Mouse (Mus musculus): ENCODE measurements around the gene C3ar1.
A peak's percentile ranks its signal among the peaks of the same experiment; 100 is the strongest.

C3ar1 gene

DNA sequence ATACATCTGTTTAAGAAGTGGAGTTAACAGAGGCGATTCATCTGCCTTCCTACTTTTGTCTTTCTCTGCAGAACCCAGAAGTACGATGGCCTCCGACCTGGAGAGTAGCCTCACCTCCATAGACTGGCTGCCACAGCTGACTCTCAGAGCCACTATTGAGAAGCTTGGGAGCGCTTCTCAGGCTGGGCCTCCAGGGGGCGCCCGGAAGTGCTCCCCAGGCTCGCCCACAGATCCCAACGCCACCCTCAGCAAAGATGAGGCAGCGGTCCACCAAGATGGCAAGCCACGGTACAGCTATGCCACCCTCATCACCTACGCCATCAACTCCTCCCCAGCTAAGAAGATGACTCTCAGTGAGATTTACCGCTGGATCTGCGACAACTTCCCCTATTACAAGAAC, 27.9 kb downstream of the C3ar1 start:
- no peak for DNase-seq (ENCODE audit: extremely low read depth, low read depth, low spot score)

DNA sequence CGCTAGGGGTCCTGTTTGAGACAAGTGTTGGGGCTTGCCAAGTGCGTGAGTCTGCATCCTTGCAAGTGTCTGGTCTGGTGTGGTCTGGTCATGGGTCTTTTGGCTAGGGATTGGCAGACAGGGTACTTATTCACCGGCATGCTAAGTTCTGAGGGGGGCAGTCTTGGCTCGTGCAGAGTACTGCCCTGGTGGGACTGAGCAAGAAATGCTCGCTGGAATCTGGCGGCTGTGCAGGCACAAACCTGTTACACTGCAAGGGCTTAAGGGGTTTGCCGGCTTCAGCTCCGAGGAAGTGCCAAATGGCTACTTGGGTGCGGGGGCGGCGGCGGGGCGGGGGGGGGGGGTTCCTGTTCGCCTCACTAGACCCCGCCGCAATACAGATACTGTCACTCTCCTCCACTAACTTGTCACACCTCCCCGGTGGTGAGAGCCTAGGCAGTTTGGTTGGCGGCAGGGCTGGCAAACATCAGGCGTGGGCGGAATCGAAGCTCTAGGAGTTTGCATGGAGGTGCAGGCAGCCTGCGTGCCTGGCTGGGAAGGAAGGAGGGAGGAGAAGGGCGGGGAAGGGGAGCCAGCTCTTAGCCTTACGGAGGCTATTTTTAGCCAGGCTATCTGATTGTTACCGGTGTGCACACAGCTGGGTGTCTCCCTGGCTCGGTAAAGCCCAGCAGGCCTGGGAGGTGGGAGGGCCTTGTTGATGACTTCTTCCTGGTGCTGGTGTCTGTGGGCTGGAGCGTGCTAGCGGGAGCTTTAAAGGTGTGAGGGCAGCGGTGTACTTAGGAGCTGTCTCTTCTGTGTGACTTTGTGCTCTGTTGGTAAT, 29.8 kb downstream of the C3ar1 start:
- peak; percentile 86 for DNase-seq (ENCODE audit: extremely low read depth, low read depth, low spot score)

DNA sequence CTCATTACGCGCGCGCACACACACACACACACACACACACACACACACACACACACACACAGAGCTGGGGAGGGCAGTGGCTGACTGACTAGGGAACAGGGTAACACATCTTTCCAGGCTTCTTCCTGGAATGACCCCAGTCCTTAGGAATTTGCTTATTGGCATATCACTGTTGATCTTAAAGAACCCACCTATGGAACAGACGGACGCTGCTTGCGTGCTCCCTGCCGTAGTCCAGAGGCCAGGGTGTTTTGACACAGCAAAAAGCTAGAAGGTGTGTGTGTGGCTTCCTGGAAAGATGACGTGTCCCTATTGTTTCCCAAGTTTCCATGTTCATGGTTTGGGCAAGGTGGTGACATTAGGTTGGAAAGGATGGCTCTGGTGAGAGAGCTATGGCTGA, 30.8 kb downstream of the C3ar1 start:
- DNase-seq (ENCODE audit: extremely low read depth, low read depth, low spot score): no peak

DNA sequence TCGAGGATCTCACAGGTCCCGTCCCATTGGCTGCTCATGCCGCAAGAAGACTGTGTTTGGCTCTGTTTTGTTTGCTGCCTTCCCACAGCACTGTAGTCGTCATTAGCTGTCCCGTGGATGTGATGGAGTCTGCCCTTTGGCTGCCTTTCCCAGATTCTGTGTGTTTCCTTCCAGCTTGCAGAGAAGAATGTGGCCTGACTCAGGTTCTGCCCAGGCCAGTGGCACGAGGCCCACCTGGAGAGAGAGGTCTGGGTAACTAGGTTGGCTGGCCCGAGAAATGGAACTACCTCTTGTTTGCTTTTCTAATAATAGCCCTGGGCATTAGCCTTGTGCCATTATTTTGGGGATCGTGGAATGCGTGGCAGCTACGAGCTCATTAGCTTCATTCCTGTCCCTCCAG, 31.9 kb downstream of the C3ar1 start:
- DNase-seq (ENCODE audit: extremely low read depth, low read depth, low spot score): no peak

DNA sequence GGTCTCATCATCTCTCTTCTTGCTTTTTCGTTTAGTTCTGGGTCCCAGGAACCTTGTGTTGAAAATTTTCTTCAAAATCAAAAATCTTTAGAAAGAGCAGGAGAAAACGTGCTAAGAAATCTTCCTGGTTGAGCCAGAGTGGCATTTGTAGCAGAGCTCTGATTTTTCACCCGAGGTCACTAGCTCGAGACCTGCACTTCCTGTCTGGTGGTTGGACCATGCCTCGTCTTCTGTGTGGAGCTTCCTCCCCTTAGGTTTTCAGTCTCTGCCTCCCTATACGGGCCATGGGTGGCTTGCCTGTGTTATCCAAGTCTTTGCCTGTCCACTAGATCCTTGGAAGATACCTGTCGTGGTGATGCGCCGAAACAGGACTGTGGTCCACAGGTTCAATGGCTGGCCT, 34.1 kb downstream of the C3ar1 start:
- DNase-seq (ENCODE audit: extremely low read depth, low read depth, low spot score): no peak

DNA sequence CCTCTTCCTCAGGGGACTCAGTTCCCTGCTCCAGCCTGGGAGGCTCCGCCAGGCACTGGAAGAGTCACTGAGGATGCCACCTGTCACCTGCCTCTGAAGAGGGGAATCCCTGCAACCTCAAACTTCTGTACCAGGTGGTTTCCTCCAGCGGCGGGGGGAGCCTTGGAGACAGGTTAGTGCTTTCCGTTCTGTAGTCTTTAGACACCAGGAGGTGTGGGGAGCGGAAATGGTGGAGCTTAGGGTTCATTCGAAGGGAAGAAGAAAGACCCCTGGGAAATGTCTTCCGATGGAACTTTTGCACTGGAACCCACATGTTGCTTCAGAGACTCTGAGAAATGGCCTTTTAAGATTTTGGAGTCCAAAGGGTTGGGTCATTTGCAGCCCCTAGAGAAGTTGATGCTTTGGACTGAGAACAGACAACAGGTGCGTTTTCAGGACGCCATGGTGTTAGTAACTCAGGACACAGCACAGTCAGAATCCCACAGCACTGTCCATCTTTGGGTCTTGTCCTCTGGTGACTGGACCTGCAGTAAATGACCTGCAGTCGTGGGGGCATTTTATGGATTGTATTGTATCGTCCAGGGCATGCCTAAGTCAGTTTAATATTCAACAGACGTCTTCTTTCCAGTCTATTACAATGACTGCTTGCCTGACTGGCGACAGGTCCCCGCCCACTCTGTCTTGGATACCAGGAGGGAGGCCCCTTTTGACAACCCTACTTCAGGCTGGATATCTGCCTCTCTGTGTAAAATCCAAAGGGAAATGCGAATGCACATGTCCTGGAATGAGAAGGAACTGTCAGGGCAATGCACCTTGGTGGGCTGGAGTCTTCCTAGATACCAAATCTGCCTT, 34.9 kb downstream of the C3ar1 start:
- DNase-seq (ENCODE audit: extremely low read depth, low read depth, low spot score): no peak

DNA sequence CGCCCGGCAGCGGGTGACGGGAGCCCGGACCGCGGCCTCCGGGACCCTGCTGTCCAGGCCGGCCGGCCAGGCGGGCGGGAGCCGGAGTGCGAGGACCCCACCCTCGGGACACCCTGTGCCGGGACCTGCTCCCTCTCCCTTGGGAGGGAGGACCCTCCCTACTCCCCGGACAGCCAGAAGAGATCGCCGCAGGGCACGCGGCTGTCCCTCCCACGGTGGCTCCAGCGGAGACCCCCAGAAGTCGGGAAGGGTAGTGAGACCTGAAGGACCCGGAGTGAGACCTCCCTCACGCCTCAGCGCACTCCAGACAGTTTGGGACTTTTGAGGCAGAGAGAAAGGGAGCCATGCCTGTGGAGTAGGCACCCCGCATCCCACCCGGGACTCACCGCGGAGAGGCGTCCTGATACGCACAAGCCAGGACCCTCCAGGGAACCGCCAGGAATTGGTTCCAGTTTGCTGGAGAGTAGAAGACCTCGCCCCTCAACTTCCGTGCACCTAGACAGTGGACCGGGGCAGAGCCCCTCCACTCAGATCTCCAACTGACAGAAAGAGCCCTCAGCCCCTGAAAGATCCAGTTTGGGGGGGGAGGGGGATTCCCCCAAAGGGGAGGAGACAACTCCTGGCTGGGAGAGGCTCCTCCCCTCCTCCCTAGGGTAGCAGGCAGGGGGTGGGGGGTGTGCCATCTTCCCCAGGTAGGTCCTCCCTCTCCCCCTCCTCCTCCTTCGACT, 35.7 kb downstream of the C3ar1 start:
- no peak for DNase-seq (ENCODE audit: extremely low read depth, low read depth, low spot score)

DNA sequence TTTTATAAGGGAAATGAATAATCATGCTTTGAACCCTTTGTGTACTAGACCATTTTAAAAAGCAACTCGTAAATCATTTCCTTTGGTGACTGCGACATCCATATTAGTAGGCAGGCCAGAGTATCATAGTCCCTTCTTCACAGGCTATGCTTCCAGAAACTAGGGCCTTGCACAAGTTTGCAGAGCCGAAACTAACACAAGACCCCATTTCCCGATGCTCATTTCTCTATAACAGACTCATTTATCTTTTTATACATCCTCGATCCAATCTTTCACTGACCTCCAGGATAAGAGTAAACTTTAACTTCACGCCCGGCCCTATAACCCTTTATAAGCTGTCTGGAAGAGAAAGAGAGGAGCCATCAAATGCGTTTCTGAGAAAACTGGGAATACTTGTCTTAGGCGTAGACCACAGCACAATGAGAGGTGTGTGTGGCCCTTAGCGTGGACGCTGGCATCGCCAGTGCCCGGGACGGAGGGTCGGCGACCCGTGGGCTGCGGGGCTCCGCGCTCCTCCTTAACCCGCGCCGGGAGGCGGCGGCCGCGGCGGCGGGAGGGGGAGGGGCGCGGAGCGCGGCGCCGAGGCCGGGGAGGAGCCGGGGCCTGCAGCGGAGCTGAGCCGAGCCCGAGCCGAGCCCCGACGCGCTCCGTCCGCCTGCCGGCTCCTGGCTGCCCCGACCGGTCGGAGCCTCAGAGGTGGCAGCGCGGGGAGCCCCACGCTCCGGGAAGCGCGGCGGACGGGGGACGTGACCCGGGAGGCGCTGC, 36.5 kb downstream of the C3ar1 start, which contains the start of gene Foxj2:
Foxj2 (plus strand) TSS at position 609 of the 765 bp plus-strand sequence.
- no peak for DNase-seq (ENCODE audit: extremely low read depth, low read depth, low spot score)

DNA sequence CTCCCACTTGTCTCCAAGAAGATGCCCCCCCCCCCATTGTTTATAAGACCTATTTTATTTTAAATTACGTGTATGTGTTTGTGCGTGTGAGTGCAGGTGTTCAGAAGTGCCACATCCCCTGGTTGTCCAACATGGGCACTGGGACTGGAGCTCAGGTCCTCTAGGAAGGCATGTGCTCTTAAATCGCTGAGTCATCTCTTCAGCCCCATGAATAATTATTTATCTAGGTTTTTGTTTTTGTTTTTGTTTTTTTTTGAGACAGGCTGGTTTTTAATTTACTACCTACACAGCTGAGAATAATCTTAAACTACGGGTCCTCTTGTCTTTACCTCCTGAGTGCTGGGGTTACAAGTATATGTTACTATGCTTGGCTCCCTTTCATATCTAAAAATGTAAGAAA, 42.3 kb downstream of the C3ar1 start:
- no peak for DNase-seq (ENCODE audit: extremely low read depth, low read depth, low spot score)

DNA sequence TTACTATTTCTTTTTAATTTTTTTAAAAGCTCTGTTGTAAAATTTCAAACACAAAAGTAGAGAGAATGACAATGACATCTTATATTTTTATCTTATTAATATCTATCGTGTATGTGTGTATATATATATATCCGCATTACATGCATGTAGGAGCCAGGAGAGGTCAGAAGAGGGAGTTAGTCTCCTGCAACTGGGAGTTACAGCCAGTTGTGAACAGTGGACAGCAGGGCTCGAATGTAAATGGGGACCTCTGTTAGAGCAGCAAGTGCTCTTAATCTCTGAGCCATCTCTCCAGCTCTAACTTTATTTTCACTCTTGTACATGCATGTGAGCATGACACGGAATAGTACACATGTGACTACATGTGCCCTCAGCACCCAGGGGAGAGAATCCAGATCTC, 43.2 kb downstream of the C3ar1 start:
- DNase-seq (ENCODE audit: extremely low read depth, low read depth, low spot score): no peak

DNA sequence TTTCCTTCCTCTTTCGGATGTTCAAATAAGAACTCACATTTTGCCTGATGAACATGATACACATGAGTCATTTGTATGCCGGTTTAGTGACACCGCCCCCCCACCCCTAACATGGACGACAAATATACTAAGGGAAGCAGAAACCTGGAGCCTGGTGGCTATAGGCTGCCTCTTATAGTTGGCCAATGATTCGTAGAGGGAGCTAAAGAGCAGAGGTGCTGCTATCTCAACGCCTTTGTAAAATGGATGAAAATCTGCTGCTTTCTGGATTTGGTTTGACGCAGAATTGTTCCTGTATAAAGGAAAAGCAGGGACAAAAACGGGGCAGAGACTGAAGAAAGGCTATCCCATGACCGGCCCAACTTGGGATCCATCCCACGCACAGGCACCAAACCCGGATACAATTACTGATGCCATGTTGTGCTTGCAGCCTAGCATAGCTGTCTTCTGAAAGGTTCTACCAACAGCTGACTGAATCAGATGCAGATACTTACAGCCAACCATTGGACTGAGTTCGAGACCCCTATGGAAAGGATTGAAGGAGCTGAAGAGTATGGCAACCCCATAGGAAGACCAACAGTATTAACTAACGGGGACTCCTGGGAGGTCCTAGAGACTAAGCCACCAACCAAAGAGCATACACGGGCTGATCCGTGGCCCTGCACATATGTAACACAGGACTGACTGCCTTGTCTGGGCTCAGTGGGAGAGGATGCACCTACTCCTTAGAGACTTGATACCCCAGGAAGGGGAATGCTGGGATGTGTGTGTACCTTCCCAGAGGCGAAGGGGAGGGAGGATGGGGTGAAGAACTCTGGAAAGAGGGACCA, 44.0 kb downstream of the C3ar1 start:
- no peak for DNase-seq (ENCODE audit: extremely low read depth, low read depth, low spot score)

DNA sequence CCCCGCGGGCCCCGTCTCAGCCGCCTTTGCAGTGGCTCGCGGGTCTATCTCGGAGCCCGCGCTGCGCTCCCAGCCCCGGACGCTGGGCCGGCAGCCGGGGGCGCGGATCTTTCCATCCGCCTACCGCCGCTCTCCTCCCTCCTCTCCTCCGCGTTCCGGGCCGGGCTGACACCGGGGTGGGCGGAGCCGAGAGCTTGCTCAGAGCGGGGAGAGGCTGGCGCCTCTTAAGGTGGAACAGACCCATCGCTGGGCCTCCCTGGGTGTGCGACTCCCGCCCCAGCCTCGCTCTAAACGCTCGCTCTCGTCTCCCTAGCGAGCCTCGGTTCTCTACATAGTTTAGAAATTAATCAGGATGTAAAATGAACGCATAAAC, 44.7 kb downstream of the C3ar1 start:
- no peak for DNase-seq (ENCODE audit: extremely low read depth, low read depth, low spot score)

DNA sequence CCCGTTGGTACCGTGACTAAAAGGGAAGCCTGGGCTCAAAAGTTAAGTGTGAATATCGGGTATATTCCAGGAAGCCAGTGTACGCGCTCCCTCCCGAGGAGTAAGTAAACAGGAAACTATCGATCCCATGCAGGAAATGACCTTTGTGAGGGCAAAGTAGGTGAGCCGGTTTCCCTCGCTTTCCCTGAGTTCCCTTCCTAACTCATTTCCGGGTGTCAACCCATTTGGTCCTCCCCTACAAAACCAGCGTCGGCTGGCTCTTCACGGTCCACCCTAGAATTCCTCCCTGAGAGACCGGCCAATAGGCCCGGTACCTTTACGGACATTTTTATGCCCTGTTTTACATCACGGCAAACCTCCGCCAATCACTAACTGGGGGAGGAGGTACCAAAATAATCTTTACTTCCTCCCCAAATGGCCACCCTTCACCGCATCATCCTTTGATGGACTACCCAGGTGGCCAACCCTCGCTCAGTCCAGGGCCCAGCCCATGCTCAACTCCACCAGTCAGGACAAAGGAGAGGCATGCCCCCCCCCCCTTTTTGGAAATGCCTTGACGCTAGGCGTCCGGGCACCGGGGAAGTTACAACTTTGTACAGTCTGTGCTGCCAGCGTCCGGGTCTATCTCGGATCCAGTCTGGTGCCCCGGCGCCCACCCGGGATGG, 45.2 kb downstream of the C3ar1 start:
- peak; percentile 97 for DNase-seq (ENCODE audit: extremely low read depth, low read depth, low spot score)

DNA sequence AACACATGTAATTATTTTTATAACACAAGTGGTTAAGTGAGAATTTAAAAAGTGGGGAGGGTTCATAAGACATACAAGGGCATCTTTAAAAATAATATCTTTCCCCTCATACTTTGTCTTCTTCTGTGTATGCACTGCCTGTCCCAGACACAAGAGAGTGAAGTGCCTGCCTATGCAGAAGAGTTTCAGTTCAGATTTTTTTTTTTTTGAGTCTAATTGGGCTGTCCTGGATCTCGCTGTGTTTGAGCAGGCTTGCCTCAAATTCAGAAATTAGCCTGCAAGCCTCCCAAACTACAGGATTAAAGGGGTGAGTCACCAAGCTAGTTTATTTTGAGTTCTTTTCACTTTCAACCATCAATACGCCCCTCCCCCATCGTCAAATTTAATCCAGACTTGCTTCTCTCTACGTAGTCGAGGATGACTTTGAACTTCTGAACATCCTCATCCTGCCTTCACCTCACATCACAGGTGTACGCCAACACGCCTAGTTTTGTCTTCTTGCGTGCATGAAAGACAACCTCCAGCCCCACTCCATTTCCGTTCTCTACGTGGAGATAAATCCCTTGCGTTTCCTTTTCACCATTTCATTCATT, 45.8 kb downstream of the C3ar1 start:
- DNase-seq (ENCODE audit: extremely low read depth, low read depth, low spot score): no peak

DNA sequence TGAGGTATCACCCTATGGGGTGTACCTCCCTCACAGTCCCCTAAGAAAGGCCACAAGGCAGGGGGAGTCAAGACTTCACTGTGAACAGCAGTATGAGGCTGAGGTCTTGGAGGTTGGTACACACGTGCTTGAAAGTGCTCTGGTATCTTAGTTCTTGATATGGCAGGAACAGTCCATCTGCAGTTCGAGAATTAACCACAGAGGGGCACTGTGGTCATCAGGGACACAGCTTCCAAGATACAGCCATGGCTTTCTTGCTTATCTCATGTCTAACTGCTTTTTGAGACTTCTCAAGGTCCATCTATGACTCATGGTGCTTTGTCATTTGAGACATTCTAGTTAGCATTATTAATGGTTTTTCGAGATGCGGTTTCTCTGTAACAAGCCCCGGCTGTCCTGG, 51.5 kb downstream of the C3ar1 start:
- DNase-seq (ENCODE audit: extremely low read depth, low read depth, low spot score): no peak

DNA sequence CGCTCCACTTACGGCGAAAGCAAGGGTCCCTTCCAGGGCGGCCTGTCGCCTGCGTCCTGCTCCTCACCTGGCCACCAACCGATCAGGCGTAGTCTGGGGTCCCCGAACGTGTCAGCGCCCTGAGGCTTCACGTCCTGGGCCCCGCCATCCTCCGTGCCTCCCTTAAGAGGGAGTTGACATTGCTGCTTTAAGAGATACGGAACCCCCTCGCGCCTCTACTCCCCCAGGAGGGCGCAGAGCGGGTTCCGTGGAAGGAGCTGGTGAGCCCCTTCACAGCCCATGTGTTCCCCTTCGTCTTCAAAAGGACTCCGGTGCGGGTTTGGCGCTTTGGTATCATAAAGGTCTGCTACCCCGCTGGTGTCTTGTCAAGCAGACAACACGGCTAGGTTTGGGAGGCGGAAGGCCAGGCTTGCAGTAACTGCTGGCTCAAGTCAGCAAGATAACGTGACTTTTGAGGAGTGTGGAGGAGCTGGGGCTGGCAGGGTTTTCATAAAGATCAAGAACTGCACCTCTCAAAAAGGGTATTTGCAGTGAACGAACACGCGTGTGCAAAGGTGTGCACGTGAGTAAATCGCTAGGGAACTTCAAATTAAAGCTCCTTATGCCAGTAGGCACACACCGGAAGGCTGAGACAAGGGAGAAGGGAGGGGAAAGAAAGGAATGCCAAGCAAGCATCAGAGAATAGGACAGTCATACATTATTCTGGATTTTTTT, 54.0 kb downstream of the C3ar1 start:
- DNase-seq (ENCODE audit: extremely low read depth, low read depth, low spot score): no peak

DNA sequence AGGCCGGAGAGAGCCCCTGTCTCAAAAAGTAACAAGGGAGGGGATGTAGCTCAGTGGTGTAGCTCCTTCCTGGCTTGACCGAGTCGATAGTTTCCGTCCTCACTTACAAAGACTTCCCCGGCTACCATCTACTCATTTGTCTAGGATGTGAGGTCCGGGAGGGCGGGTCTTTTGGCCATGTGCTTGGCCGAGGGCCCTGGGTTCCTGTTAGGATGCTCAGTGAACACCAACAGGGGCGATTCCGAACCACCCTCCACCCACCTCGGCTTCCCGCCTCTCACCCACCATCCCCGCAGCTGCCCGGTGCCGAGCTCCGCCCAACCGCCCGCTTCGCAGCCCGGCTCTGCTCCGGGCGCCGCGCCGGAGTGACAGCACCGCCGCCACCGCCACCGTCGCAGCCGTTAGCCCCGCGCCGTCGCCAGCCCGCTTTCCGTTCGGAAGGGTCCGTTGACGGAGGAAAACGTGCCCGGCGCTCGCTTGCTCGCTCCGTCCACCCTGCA, 54.6 kb downstream of the C3ar1 start, which contains the start of gene Slc2a3:
Slc2a3 (minus strand) TSS at position 340 of the 500 bp plus-strand sequence.
- DNase-seq (ENCODE audit: extremely low read depth, low read depth, low spot score): no peak

DNA sequence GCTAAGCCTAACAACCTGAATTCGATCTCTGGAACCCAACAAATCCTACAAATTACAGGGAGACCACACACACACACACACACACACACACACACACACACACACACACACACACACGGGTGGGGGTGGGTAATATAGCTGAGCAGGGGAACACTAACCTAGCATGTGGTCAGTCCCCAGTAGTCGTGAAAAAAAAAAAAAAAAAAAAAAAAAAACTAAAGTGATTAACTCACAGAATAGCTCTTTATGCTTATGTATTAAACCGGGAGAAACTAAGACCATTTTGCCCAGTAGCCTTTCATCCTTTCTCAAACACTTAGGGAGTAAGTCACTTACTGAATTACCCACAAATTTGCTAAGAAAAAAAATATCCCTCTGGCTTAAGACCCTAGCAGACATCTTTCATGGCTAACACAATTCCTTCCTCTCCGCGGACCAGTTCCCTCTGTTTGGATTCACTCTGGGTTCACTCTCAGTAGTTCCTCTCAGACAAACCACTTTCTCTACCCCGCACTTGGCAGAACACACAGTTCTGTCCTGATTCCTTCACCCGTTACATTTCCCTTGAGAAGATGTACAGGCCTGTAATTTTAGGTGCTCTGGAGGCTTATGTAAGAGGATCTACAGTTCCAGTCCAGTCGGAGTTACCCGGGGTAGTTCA, 55.2 kb downstream of the C3ar1 start:
- DNase-seq (ENCODE audit: extremely low read depth, low read depth, low spot score): no peak
